23 mouse cellular contexts compared by ENCODE assay signal in the genomic region with DNA sequence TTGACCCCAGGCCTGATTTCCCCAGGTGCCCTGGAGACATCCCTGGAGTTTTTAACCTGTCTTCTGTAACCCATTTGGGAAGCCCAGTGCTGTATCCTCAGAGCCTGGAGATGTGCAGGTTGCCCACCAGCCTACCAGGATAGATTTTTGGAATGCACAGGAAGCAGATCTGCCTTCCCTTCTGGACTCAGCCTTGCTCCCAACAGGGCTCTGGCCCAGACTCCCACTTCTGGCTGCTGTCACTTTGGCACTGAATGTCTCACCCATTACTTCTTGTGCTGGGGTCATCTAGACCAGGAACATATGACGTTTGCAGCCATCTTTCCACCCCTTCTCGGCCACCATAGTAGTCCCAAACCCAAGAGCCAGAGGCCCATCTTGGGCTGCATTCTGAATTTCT. TPM values are rescaled to one million over a fixed set of nuclear protein-coding genes. Genes with fewer than 3 reads are reported as not detected.
DNase-seq lines count a peak whose midpoint lies in the region; ATAC-seq and TF ChIP-seq lines count a peak whose summit lies in the region.
"Had no signal": no experiment of that assay in that cellular context is flagged by ENCODE, and none has a peak within 500 bp of the region (broad histone marks: within the 10 kb centered on the region; RNA-seq: fewer than 3 reads in every experiment).

No protein-coding gene starts in this region.

- peaks cover 74% of the 10 kb centered on the region for H3K4me1 ChIP-seq in liver, embryonic 11.5 days (replicated peaks; ENCODE audit: control insufficient read depth, insufficient read depth, low read length)
- peaks cover 36% of the 10 kb centered on the region for H3K4me1 ChIP-seq in limb, embryonic 10.5 days
- H3K4me1 ChIP-seq in stomach, postnatal 0 days (replicated peaks; ENCODE audit: control insufficient read depth, insufficient read depth): no peaks in the 10 kb centered on the region

- H3K4me2 ChIP-seq in liver, embryonic 11.5 days: 0 out of 2 replicates have a peak overlapping the region, but pooled peaks have one; percentile 15
- H3K4me2 ChIP-seq in stomach, postnatal 0 days (replicated peaks; ENCODE audit: low read depth): no peak overlapping the region
- H3K4me2 ChIP-seq: embryonic facial prominence, embryonic 12.5 days; heart, embryonic 11.5 days; kidney, embryonic 15.5 days; midbrain, embryonic 13.5 days; neural tube, embryonic 13.5 days had no signal

- ATAC-seq in cerebellum, adult (ENCODE audit: insufficient number of reproducible peaks, low FRiP score, low TSS enrichment): no peak
- ATAC-seq in liver, embryonic 11.5 days (replicated peaks; ENCODE audit: low FRiP score): no peak
- no peak for ATAC-seq in stomach, postnatal 0 days (ENCODE audit: low FRiP score, low TSS enrichment)
- ATAC-seq: CD4-positive, CD25-positive, alpha-beta regulatory T cell, adult 4 months; forebrain, postnatal 0 days; inflammation-experienced regulatory T-cells, adult 6 months; midbrain, embryonic 13.5 days; Patski had no signal

- peak overlapping the region; percentile 57 for H3K27ac ChIP-seq in liver, embryonic 11.5 days (ENCODE audit: low read depth, low read length)
- H3K27ac ChIP-seq in limb, embryonic 10.5 days: peak overlapping the region; percentile 38; the same call in 1 of the 2 replicates
- no peak overlapping the region for H3K27ac ChIP-seq in stomach, postnatal 0 days (replicated peaks)
- H3K27ac ChIP-seq: embryonic facial prominence, embryonic 12.5 days; kidney, embryonic 15.5 days; layer of hippocampus, adult 2 months; midbrain, embryonic 13.5 days; neural tube, embryonic 13.5 days had no signal

- no peak for TF ChIP-seq CTCF in stomach, postnatal 0 days (IDR thresholded peaks at IDR 0.05; ENCODE audit: low read depth)

- no peak overlapping the region for H3K4me3 ChIP-seq in liver, embryonic 11.5 days (ENCODE audit: low read depth, low read length)
- no peak overlapping the region for H3K4me3 ChIP-seq in limb, embryonic 10.5 days
- H3K4me3 ChIP-seq in stomach, postnatal 0 days (ENCODE audit: low read depth, low read length): no peak overlapping the region
- H3K4me3 ChIP-seq: embryonic facial prominence, embryonic 12.5 days; kidney, embryonic 15.5 days; layer of hippocampus, adult 2 months; midbrain, embryonic 13.5 days; neural tube, embryonic 13.5 days had no signal

- no peaks in the 10 kb centered on the region for H3K36me3 ChIP-seq in liver, embryonic 11.5 days (ENCODE audit: control insufficient read depth, insufficient read depth, low read length)
- H3K36me3 ChIP-seq in limb, embryonic 10.5 days: peaks cover 31% of the 10 kb centered on the region
- no peaks in the 10 kb centered on the region for H3K36me3 ChIP-seq in stomach, postnatal 0 days (ENCODE audit: control insufficient read depth, insufficient read depth, low read length)
- H3K36me3 ChIP-seq: kidney, embryonic 15.5 days; midbrain, embryonic 13.5 days had no signal

- WGBS in liver, embryonic 11.5 days: 87% methylated on average over 2 of the region's 2 CpGs
- WGBS in limb, embryonic 10.5 days: 81% methylated on average over 2 of the region's 2 CpGs
- 84% methylated on average over 2 of the region's 2 CpGs for WGBS in stomach, postnatal 0 days

- no peaks in the 10 kb centered on the region for H3K27me3 ChIP-seq in liver, embryonic 11.5 days (replicated peaks; ENCODE audit: control insufficient read depth, insufficient read depth, low read length)
- no peaks in the 10 kb centered on the region for H3K27me3 ChIP-seq in limb, embryonic 10.5 days (ENCODE audit: low read depth, poor library complexity, severe bottlenecking)
- H3K27me3 ChIP-seq in stomach, postnatal 0 days (ENCODE audit: control insufficient read depth, insufficient read depth, low read length): no peaks in the 10 kb centered on the region
- H3K27me3 ChIP-seq: embryonic facial prominence, embryonic 12.5 days; kidney, embryonic 15.5 days; midbrain, embryonic 13.5 days; neural tube, embryonic 13.5 days; Patski had no signal

- TF ChIP-seq EP300 in stomach, postnatal 0 days (optimal IDR thresholded peaks at IDR 0.05): no peak

- H3K9me3 ChIP-seq in liver, embryonic 11.5 days (ENCODE audit: control insufficient read depth, low read length): no peaks in the 10 kb centered on the region
- no peaks in the 10 kb centered on the region for H3K9me3 ChIP-seq in limb, embryonic 10.5 days (replicated peaks)
- H3K9me3 ChIP-seq in stomach, postnatal 0 days (ENCODE audit: control insufficient read depth, low read length): no peaks in the 10 kb centered on the region
- H3K9me3 ChIP-seq: embryonic facial prominence, embryonic 12.5 days; kidney, embryonic 15.5 days; midbrain, embryonic 13.5 days; neural tube, embryonic 13.5 days had no signal

- H3K9ac ChIP-seq in liver, embryonic 11.5 days (ENCODE audit: low read depth, low read length): peak overlapping the region; percentile 32
- H3K9ac ChIP-seq in stomach, postnatal 0 days (ENCODE audit: low read length): no peak overlapping the region
- H3K9ac ChIP-seq: embryonic facial prominence, embryonic 12.5 days; forebrain, postnatal 0 days; kidney, embryonic 15.5 days; midbrain, embryonic 13.5 days; neural tube, embryonic 13.5 days had no signal

- DNase-seq in cerebellum, adult 18-20 months: peak; percentile 45 to 52
- DNase-seq in liver, embryonic 11.5 days (ENCODE audit: low spot score): no peak
- DNase-seq in liver: no peak
- no peak for DNase-seq in limb, embryonic 10.5 days (ENCODE audit: low spot score)
- DNase-seq in stomach, postnatal 0 days (ENCODE audit: low spot score): no peak
- DNase-seq in kidney, postnatal 25 days: no peak
- no peak for DNase-seq in ovary, postnatal 36 days (ENCODE audit: low spot score)
- DNase-seq: adrenal gland, adult 8-10 months; forebrain, postnatal 0 days; heart, postnatal 10 days; lung, adult 18-20 months; lung, postnatal 14 days; thymus, postnatal 4 days had no signal

RNA-seq across cellular contexts. Expression of gene Lpcat1, which starts 10.8 kb away (rescaled TPM):
- polyA plus RNA-seq in liver, embryonic 11.5 days (2014; fragmentation: Nextera tagmentation; extraction: Ambion mirVana): 81.9 and 84.0 TPM in 2 replicates
- polyA plus RNA-seq in limb, embryonic 10.5 days (2016; fragmentation: Nextera tagmentation; extraction: Ambion mirVana): 51.5 and 56.7 TPM in 2 replicates
- polyA plus RNA-seq in stomach, postnatal 0 days (2015; fragmentation: Nextera tagmentation; extraction: Ambion mirVana): 8.5 and 8.6 TPM in 2 replicates

RNA-seq across cellular contexts. Expression of gene Slc6a3, which starts 58.7 kb away (rescaled TPM):
- 0.70 and 1.2 TPM in 2 replicates for polyA plus RNA-seq in liver, embryonic 11.5 days (2014; fragmentation: Nextera tagmentation; extraction: Ambion mirVana)
- polyA plus RNA-seq in limb, embryonic 10.5 days (2016; fragmentation: Nextera tagmentation; extraction: Ambion mirVana): not detected in 2 replicates
- 0.05 TPM in 1 of 2 replicates, not detected in the other for polyA plus RNA-seq in stomach, postnatal 0 days (2015; fragmentation: Nextera tagmentation; extraction: Ambion mirVana)
- polyA plus RNA-seq: CD4-positive, CD25-positive, alpha-beta regulatory T cell, adult 4 months; heart, embryonic 11.5 days; inflammation-experienced regulatory T-cells, adult 6 months; Patski had no signal

Comparison
In these comparisons a context has a peak if more than half of its experiments do, and no peak if none do; other contexts are left out.
1. DNase-seq: peak in cerebellum, adult 18-20 months (2 of 2); none in liver, embryonic 11.5 days (single experiment), liver (single experiment), limb, embryonic 10.5 days (single experiment), stomach, postnatal 0 days (single experiment), kidney, postnatal 25 days (0 of 2) and ovary, postnatal 36 days (single experiment).